Mouse (Mus musculus) olfactory bulb, adult 2 months (tissue): ENCODE results near the gene Txndc11.
"Not testable (repeated sequence)": the region's sequence is repeated elsewhere in the genome, so short reads cannot be mapped to it uniquely, and the experiment has no call there.

ENCODE experiments used
- CTCF ChIP-seq: fragments of 200-500 bp; IDR thresholded peaks from 2 replicates; pipeline ENCODE4 v1.5.1; 2012; ENCODE audit warnings: low read depth, mild to moderate bottlenecking, low read length, moderate library complexity; ENCODE audit not compliant: insufficient read depth
- POLR2A ChIP-seq: fragments of 200-500 bp; IDR thresholded peaks from 2 replicates; pipeline ENCODE4 v1.6.1; 2012; ENCODE audit warnings: mild to moderate bottlenecking, low read depth, low read length, moderate library complexity; ENCODE audit not compliant: insufficient read depth

DNA sequence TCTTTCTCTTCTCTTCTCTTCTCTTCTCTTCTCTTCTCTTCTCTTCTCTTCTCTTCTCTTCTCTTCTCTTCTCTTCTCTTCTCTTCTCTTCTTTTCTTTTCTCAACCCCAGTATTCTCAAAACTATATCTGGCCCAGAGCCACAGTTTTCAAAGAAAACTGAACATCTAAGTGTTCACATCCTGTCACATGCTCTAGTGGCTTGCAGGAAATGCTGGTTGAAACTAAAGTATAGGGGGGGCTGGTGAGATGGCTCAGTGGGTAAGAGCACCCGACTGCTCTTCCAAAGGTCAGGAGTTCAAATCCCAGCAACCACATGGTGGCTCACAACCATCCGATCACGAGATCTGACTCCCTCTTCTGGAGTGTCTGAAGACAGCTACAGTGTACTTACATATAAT is 23.3 kb upstream of the Txndc11 start:
- TF ChIP-seq POLR2A, CTCF: not testable (repeated sequence)
